Mouse (Mus musculus): ENCODE data around the gene Kcnrg. TPM values are rescaled to one million over a fixed set of nuclear protein-coding genes. Genes with fewer than 3 reads are reported as not detected.
"Not testable (repeated sequence)": the region's sequence is repeated elsewhere in the genome, so short reads cannot be mapped to it uniquely, and the experiment has no call there.

Gene Kcnrg
- total and polyA plus RNA-seq, 2 experiments from 2014 or later, result 2.6 to 4.4 TPM

DNA sequence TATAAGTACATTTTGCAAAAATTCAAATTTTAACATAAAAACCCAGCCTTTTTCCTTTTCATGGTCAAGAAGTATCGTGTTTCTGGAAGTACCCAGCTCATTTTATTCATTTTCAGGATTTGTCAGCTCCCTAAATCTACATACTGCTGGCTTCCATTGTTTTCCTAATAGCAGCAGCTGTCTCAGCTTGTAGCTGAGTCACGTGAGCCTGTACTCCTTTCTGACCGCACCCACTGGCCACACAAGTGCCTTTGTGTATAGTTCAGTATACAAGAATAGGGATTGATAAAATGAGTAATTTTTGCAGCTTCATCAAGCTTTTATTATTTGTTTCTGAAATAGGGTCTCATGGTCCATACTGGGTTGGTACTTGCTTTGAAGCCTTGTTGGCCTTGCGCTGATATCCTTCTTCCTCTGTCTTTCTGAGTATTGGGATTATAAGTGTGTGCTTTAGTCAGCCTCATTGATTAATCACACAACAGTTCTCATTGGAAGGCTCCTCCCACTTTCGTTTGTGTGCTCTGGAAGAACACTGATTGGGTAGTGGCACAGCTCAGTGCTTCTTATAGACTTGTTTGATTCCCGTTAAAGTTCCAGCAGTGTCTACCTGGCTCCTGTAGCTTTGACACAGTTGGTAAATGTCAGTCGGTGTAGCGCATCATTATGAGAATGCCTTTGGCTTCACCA lies 4.0 kb upstream of the Kcnrg start:
- H3K27ac ChIP-seq (ENCODE audit: low read depth, low read length), result no peak overlapping the region
- no peaks in the 10 kb centered on the region for H3K9me3 ChIP-seq (ENCODE audit: low read length)
- WGBS, result 65% methylated on average over 8 of the region's 8 CpGs
- H3K4me3 ChIP-seq (ENCODE audit: low read depth, low read length), result no peak overlapping the region
- H3K36me3 ChIP-seq (ENCODE audit: insufficient read depth), result peaks cover 31% of the 10 kb centered on the region
- no peak for DNase-seq
- no peak overlapping the region for H3K9ac ChIP-seq
- TF ChIP-seq CTCF (IDR thresholded peaks at IDR 0.05; ENCODE audit: low read depth), result no peak
- H3K4me1 ChIP-seq (ENCODE audit: insufficient read depth), result peaks cover 16% of the 10 kb centered on the region; the same call in 1 of the 2 replicates
- no peak for ATAC-seq
- H3K27me3 ChIP-seq (ENCODE audit: insufficient read depth, low read length), result no peaks in the 10 kb centered on the region
- H3K4me2 ChIP-seq (ENCODE audit: low read depth), result no peak overlapping the region

GRCm38 (mm10) chr14:61604081-61604480 lies 3.2 kb upstream of the Kcnrg start:
- Histone ChIP-seq H3K4me3 (ENCODE audit: low read depth, low read length) (no peak overlapping the region), H3K4me2 (ENCODE audit: low read depth) (no peak overlapping the region), H3K9ac (no peak overlapping the region), H3K4me1 (ENCODE audit: insufficient read depth) (peaks cover 16% of the 10 kb centered on the region; the same call in 1 of the 2 replicates), H3K9me3 (ENCODE audit: low read length) (no peaks in the 10 kb centered on the region), H3K27ac (ENCODE audit: low read depth, low read length) (no peak overlapping the region), H3K36me3 (ENCODE audit: insufficient read depth) (peaks cover 37% of the 10 kb centered on the region), H3K27me3 (ENCODE audit: insufficient read depth, low read length) (no peaks in the 10 kb centered on the region)
- ATAC-seq, result no peak
- TF ChIP-seq CTCF (IDR thresholded peaks at IDR 0.05; ENCODE audit: low read depth), result no peak
- WGBS, result 89% methylated on average over 3 of the region's 3 CpGs
- no peak for DNase-seq

GRCm38 (mm10) chr14:61606088-61606487 lies 1.2 kb upstream of the Kcnrg start:
- not testable (repeated sequence) for H3K27ac ChIP-seq (ENCODE audit: low read depth, low read length); H3K9me3 ChIP-seq (ENCODE audit: low read length); H3K4me1 ChIP-seq (ENCODE audit: insufficient read depth); H3K27me3 ChIP-seq (ENCODE audit: insufficient read depth, low read length); H3K9ac ChIP-seq; DNase-seq; H3K4me3 ChIP-seq (ENCODE audit: low read depth, low read length); H3K4me2 ChIP-seq (ENCODE audit: low read depth); ATAC-seq
- peaks cover 37% of the 10 kb centered on the region for H3K36me3 ChIP-seq (ENCODE audit: insufficient read depth)
- 93% methylated on average over 2 of the region's 2 CpGs for WGBS

GRCm38 (mm10) chr14:61611766-61612165 lies 4.5 kb downstream of the Kcnrg start:
- Histone ChIP-seq H3K27me3 (ENCODE audit: insufficient read depth, low read length) (no peaks in the 10 kb centered on the region), H3K36me3 (ENCODE audit: insufficient read depth) (peaks cover 17% of the 10 kb centered on the region), H3K9ac (no peak overlapping the region), H3K27ac (ENCODE audit: low read depth, low read length) (no peak overlapping the region), H3K4me2 (ENCODE audit: low read depth) (no peak overlapping the region), H3K9me3 (ENCODE audit: low read length) (no peaks in the 10 kb centered on the region), H3K4me1 (ENCODE audit: insufficient read depth) (no peaks in the 10 kb centered on the region), H3K4me3 (ENCODE audit: low read depth, low read length) (no peak overlapping the region)
- TF ChIP-seq CTCF (IDR thresholded peaks at IDR 0.05; ENCODE audit: low read depth), result no peak
- DNase-seq (no peak), ATAC-seq (no peak)
- WGBS, result 94% methylated on average over 5 of the region's 5 CpGs

- no peaks in the 10 kb centered on the region for H3K27me3 ChIP-seq (ENCODE audit: insufficient read depth, low read length)
- no peak overlapping the region for H3K4me2 ChIP-seq (ENCODE audit: low read depth)
- no peak for TF ChIP-seq CTCF (IDR thresholded peaks at IDR 0.05; ENCODE audit: low read depth)
- no peaks in the 10 kb centered on the region for H3K9me3 ChIP-seq (ENCODE audit: low read length)
- no peak overlapping the region for H3K27ac ChIP-seq (ENCODE audit: low read depth, low read length)
- no peak overlapping the region for H3K4me3 ChIP-seq (ENCODE audit: low read depth, low read length)
- ATAC-seq, result no peak
- H3K36me3 ChIP-seq (ENCODE audit: insufficient read depth), result 0 out of 2 replicates have a peak, but pooled peaks cover 6% of the 10 kb centered on the region
- WGBS, result 91% methylated on average over 2 of the region's 2 CpGs
- no peak overlapping the region for H3K9ac ChIP-seq
- no peak for DNase-seq
- no peaks in the 10 kb centered on the region for H3K4me1 ChIP-seq (ENCODE audit: insufficient read depth)
Observed at GRCm38 (mm10) chr14:61613319-61613718, 6.1 kb downstream of the Kcnrg start.

DNA sequence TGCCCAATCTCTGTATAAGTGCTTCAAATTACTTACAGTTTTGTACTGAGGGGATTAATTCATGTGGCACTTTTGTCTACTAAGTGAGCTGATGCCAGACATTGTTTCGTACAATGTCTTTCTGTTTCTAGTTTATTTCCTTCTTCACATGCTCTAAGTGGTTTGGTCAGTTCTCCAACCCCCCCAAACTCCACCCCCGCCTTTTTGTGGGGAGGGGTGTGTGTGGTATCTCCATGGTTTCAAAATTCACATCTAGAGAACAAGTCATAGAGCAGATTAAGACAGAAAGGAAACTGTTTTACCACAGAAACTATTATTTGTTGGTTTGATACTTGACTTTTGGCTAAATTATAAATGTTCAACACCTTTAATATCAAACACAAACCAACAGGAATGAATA lies 13.1 kb downstream of the Kcnrg start:
- H3K27ac ChIP-seq (ENCODE audit: low read depth, low read length), result no peak overlapping the region
- no peak overlapping the region for H3K4me2 ChIP-seq (ENCODE audit: low read depth)
- ATAC-seq (no peak), DNase-seq (no peak)
- 85% methylated on average over 2 of the region's 2 CpGs for WGBS
- H3K27me3 ChIP-seq (ENCODE audit: insufficient read depth, low read length), result no peaks in the 10 kb centered on the region
- TF ChIP-seq CTCF (IDR thresholded peaks at IDR 0.05; ENCODE audit: low read depth), result no peak
- H3K9me3 ChIP-seq (ENCODE audit: low read length), result no peaks in the 10 kb centered on the region
- no peak overlapping the region for H3K9ac ChIP-seq
- H3K4me1 ChIP-seq (ENCODE audit: insufficient read depth), result no peaks in the 10 kb centered on the region
- H3K4me3 ChIP-seq (ENCODE audit: low read depth, low read length), result no peak overlapping the region
- H3K36me3 ChIP-seq (ENCODE audit: insufficient read depth), result no peaks in the 10 kb centered on the region

DNA sequence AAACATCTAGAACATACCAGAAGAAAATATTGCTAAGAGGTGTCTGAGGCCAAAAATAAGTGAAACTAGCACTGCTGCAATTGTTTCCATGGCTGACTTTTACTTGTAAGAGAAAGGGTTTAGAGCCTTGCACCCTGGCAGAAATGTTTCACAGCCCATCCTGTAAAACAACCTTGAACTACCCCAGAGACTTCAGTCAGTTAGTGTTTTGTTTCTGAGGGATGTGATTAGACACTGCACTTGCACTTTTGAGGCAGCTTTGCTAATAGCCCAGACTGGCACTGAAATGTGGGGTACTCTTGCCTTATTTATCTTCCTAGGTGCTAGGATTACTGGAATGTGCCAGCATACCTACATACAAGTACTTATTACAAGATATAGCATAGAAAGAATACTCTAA lies 28.7 kb downstream of the Kcnrg start:
- ATAC-seq, result no peak

More for the DNA sequence above, 28.7 kb downstream of the Kcnrg start:
- H3K27me3 ChIP-seq (ENCODE audit: insufficient read depth, low read length), result no peaks in the 10 kb centered on the region
- H3K4me2 ChIP-seq (ENCODE audit: low read depth), result no peak overlapping the region
- TF ChIP-seq CTCF (IDR thresholded peaks at IDR 0.05; ENCODE audit: low read depth), result no peak
- no peak overlapping the region for H3K27ac ChIP-seq (ENCODE audit: low read depth, low read length)
- H3K4me3 ChIP-seq (ENCODE audit: low read depth, low read length), result no peak overlapping the region
- no peaks in the 10 kb centered on the region for H3K4me1 ChIP-seq (ENCODE audit: insufficient read depth)
- H3K9ac ChIP-seq, result no peak overlapping the region
- no peak for DNase-seq
- H3K9me3 ChIP-seq (ENCODE audit: low read length), result no peaks in the 10 kb centered on the region
- 0 out of 2 replicates have a peak, but pooled peaks cover 4% of the 10 kb centered on the region for H3K36me3 ChIP-seq (ENCODE audit: insufficient read depth)

All from forebrain, postnatal 0 days (tissue).